Mouse (Mus musculus) layer of hippocampus, adult 2 months (tissue): ENCODE measurements around the gene Aspdh. TPM values are rescaled to one million over a fixed set of nuclear protein-coding genes. Genes with fewer than 3 reads are reported as not detected.
A peak's percentile ranks its signal among the peaks of the same experiment; 100 is the strongest.

Experiments
- DNase-seq, 2 experiments: peaks; one replicate each; pipeline ENCODE4 v3.0.0; 2022; ENCODE audit warnings: low spot score in 2 of 2
- H3K27ac ChIP-seq: fragments of 200-600 bp; 2 replicates; pipeline ENCODE4 v1.8.1; 2022
- H3K4me3 ChIP-seq: fragments of 200-600 bp; 2 replicates; pipeline ENCODE4 v1.8.1; 2022; ENCODE audit warnings: mild to moderate bottlenecking
- CTCF ChIP-seq: fragments of 200-600 bp; conservative IDR thresholded peaks from 2 replicates; pipeline ENCODE4 v1.8.1; 2022; ENCODE audit warnings: antibody characterized with exemption, mild to moderate bottlenecking, moderate library complexity
- total RNA-seq, 2 experiments: library from RNA; stranded (reverse); gene quantifications; 2 replicates each; pipeline ENCODE4 v1.2.3; 2021

Gene Aspdh
- total RNA-seq, 2 experiments from 2014 or later, result 12.2 to 18.1 TPM

DNA sequence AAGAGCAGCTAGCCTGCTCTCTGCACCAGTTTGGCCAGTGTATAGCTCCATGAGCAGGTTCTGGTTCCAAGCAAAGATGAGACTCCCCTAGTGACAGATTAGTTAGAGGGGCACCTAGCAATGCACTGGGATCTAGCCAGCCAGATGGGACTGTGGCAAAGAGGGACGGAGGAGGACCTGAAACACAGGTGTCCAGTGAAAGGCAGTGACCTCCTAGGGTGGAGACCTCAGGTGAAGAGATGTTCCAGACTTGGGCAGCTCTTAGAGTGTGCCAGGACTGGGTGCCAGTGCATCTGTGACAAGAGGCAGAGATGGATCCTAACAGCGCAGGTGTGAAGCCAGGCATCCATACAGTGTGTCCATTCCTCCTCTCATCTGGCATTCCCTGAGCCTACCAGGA is 25.5 kb upstream of the Aspdh start:
- no peak for DNase-seq
- Histone ChIP-seq H3K27ac (peak overlapping the region; percentile 99; the same call in 1 of the 2 replicates), H3K4me3 (no peak overlapping the region)
- TF ChIP-seq CTCF, result no peak

- Histone ChIP-seq H3K4me3 (no peak overlapping the region), H3K27ac (peak overlapping the region; percentile 99)
- no peak for TF ChIP-seq CTCF
- no peak for DNase-seq
These were observed 24.7 kb upstream of the Aspdh start for GRCm38 (mm10) chr7:44440479-44440878.

- DNase-seq, result no peak
- Histone ChIP-seq H3K4me3 (peak overlapping the region; percentile 78), H3K27ac (peak overlapping the region; percentile 99)
- TF ChIP-seq CTCF, result peak; percentile 32
These were observed 24.0 kb upstream of the Aspdh start for GRCm38 (mm10) chr7:44441180-44441579.

- peak; percentile 61 to 74 for DNase-seq
- Histone ChIP-seq H3K27ac (peak overlapping the region; percentile 99), H3K4me3 (peak overlapping the region; percentile 78)
- TF ChIP-seq CTCF, result no peak
These were observed 23.5 kb upstream of the Aspdh start for GRCm38 (mm10) chr7:44441648-44442109.

DNA sequence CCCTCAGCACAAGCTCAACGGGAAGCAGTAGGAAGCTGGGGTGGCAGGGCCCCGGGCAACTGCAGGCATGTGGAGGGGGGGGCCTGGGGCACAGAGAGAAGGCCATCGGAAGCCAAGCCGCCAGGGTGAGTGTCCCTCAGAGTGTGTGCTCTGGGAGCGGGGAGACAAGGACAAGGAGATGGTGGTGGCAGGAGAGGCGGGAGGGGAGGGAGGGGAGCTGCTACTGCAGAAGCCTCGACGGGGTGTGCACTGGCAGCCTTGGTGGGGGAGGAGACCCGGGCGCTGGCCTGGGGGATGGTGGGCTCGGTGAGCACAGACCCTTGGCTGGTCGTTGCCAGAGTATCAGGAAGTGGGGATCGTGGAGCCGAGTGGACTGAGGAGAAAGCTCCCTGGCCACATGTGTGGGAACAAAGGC is 22.8 kb upstream of the Aspdh start:
- TF ChIP-seq CTCF, result no peak
- Histone ChIP-seq H3K4me3 (peak overlapping the region; percentile 78), H3K27ac (peak overlapping the region; percentile 99)
- DNase-seq, result no peak

DNA sequence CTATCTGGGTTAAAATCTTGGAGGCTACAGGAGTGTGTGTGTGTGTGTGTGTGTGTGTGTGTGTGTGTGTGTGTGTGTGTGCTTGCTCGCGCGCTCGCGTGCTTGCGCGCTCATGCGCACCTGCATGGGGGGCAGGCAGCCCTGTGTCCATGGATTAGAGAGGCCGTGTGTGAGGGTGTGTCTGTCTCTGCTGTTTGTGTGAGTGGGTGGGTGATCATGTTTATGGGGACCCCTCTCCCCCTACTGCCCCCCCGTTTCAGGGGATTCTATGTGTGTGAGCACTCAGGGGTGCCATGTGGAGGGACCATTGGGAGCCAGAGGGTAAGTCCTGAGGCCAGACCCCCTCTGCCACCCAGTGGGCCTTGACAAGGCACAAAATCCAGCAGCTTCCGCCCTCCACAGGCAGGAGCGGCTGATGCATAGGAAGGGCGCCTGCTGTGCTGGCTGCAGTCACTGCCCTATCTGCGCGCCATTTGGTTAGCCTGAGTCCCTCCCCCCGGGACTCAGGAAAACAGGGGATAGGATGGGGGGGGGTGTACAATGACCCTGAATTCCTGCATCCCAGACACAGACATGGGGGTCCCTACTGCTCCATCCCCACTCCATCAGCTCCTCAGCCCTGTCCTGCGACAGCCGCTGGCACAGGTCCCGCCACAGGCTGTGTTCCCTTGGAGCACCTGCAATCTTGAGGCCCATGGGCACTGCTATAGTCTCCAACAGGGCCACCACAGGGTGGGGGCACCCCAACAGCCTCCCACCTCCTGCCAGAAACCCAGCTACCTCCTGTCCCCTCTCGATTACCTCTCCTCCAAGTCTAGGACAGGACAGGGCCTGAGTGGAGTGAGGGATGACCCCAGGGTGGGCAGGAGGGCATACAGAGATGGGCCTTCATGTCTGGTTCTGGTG is 21.7 kb upstream of the Aspdh start:
- Histone ChIP-seq H3K4me3 (peak overlapping the region; percentile 78), H3K27ac (peak overlapping the region; percentile 99)
- DNase-seq, result no peak
- peak; percentile 56 for TF ChIP-seq CTCF

- TF ChIP-seq CTCF, result no peak
- Histone ChIP-seq H3K4me3 (peak overlapping the region; percentile 78), H3K27ac (peak overlapping the region; percentile 99)
- no peak for DNase-seq
These were observed 20.2 kb upstream of the Aspdh start for GRCm38 (mm10) chr7:44444886-44445527.

- DNase-seq, result no peak
- Histone ChIP-seq H3K4me3 (peak overlapping the region; percentile 78), H3K27ac (peak overlapping the region; percentile 99)
- no peak for TF ChIP-seq CTCF
These were observed 19.7 kb upstream of the Aspdh start for GRCm38 (mm10) chr7:44445528-44445923.

- DNase-seq, result no peak
- TF ChIP-seq CTCF, result peak; percentile 36
- Histone ChIP-seq H3K27ac (peak overlapping the region; percentile 99), H3K4me3 (peak overlapping the region; percentile 12)
These were observed 18.9 kb upstream of the Aspdh start for GRCm38 (mm10) chr7:44446070-44446855.

- Histone ChIP-seq H3K4me3 (no peak overlapping the region), H3K27ac (peak overlapping the region; percentile 43; the same call in 1 of the 2 replicates)
- TF ChIP-seq CTCF, result no peak
- no peak for DNase-seq
These were observed 11.9 kb upstream of the Aspdh start for GRCm38 (mm10) chr7:44453256-44453655.

- TF ChIP-seq CTCF, result no peak
- DNase-seq, result no peak
- H3K27ac ChIP-seq, result no peak overlapping the region
These were observed 8.9 kb upstream of the Aspdh start for GRCm38 (mm10) chr7:44456302-44456701.

GRCm38 (mm10) chr7:44460067-44460466 is 5.1 kb upstream of the Aspdh start:
- no peak for TF ChIP-seq CTCF
- no peak overlapping the region for H3K4me3 ChIP-seq
- H3K27ac ChIP-seq, result peak overlapping the region; percentile 46; the same call in 1 of the 2 replicates
- DNase-seq, result no peak

More at GRCm38 (mm10) chr7:44456302-44456701, 8.9 kb upstream of the Aspdh start:
- H3K4me3 ChIP-seq, result no peak overlapping the region
